Mouse (Mus musculus): ENCODE data around the gene Sh2d3c.

GRCm38 (mm10) chr2:32731911-32732310, 11.1 kb downstream of the Sh2d3c start:
- no peak for TF ChIP-seq CTCF (IDR thresholded peaks at IDR 0.05; ENCODE audit: control insufficient read depth, insufficient read depth, low read length)
- TF ChIP-seq POLR2A (IDR thresholded peaks at IDR 0.05; ENCODE audit: borderline replicate concordance, control insufficient read depth, low read depth, low read length) = no peak

Measured in bone marrow, adult 2 months (tissue).